Mouse (Mus musculus) E14TG2a.4 (cell line): ENCODE results near the gene Tbx21.

Source experiments
- H3K27me3 ChIP-seq: 2 replicates; pipeline ENCODE4 v1.6.1; 2014; ENCODE audit warnings: low read length, control low read depth; ENCODE audit not compliant: insufficient read depth
- H3K36me3 ChIP-seq: 2 replicates; pipeline ENCODE4 v1.6.1; 2014; ENCODE audit warnings: low read length, control low read depth; ENCODE audit not compliant: insufficient read depth
- H3K4me1 ChIP-seq: replicated peaks from 2 replicates; pipeline ENCODE4 v1.6.1; 2014; ENCODE audit warnings: low read depth, low read length, control low read depth
- H3K4me3 ChIP-seq: replicated peaks from 2 replicates; pipeline ENCODE4 v1.5.1; 2014; ENCODE audit warnings: mild to moderate bottlenecking, low read length
- H3K9me3 ChIP-seq: 2 replicates; pipeline ENCODE4 v1.6.1; 2014; ENCODE audit warnings: low read length, control low read depth
- CTCF ChIP-seq: conservative IDR thresholded peaks from 2 replicates; pipeline ENCODE4 v1.5.1; 2014; ENCODE audit warnings: low read length
- NANOG ChIP-seq: IDR thresholded peaks from 2 replicates; pipeline ENCODE4 v1.6.1; 2014; ENCODE audit warnings: borderline replicate concordance, low read length, mixed read lengths
- POU5F1 ChIP-seq: IDR thresholded peaks from 2 replicates; pipeline ENCODE4 v1.6.1; 2014; ENCODE audit warnings: low read length, borderline replicate concordance

Tbx21 gene

GRCm38 (mm10) chr11:97104091-97104483, 11.0 kb downstream of the Tbx21 start:
- H3K4me1 ChIP-seq: peaks cover 3% of the 10 kb centered on the region
- H3K36me3 ChIP-seq: no peaks in the 10 kb centered on the region
- no peak overlapping the region for H3K4me3 ChIP-seq
- TF ChIP-seq POU5F1: no peak
- no peak for TF ChIP-seq NANOG
- TF ChIP-seq CTCF: no peak
- peaks cover 33% of the 10 kb centered on the region for H3K27me3 ChIP-seq
- no peaks in the 10 kb centered on the region for H3K9me3 ChIP-seq

GRCm38 (mm10) chr11:97103163-97104090, 11.7 kb downstream of the Tbx21 start:
- H3K27me3 ChIP-seq: peaks cover 39% of the 10 kb centered on the region
- H3K4me3 ChIP-seq: no peak overlapping the region
- TF ChIP-seq CTCF: no peak
- no peak for TF ChIP-seq NANOG
- TF ChIP-seq POU5F1: no peak
- H3K36me3 ChIP-seq: no peaks in the 10 kb centered on the region
- peaks cover 10% of the 10 kb centered on the region for H3K4me1 ChIP-seq
- H3K9me3 ChIP-seq: no peaks in the 10 kb centered on the region

GRCm38 (mm10) chr11:97101722-97102121, 13.4 kb downstream of the Tbx21 start:
- H3K4me3 ChIP-seq: no peak overlapping the region
- TF ChIP-seq CTCF: peak; percentile 82
- no peak for TF ChIP-seq NANOG
- no peak for TF ChIP-seq POU5F1
- H3K36me3 ChIP-seq: no peaks in the 10 kb centered on the region
- no peaks in the 10 kb centered on the region for H3K9me3 ChIP-seq
- peaks cover 14% of the 10 kb centered on the region for H3K4me1 ChIP-seq
- H3K27me3 ChIP-seq: peaks cover 56% of the 10 kb centered on the region

GRCm38 (mm10) chr11:97098791-97099190, 16.3 kb downstream of the Tbx21 start:
- peak overlapping the region; percentile 69 for H3K4me3 ChIP-seq
- no peaks in the 10 kb centered on the region for H3K36me3 ChIP-seq
- no peak for TF ChIP-seq POU5F1
- TF ChIP-seq CTCF: no peak
- TF ChIP-seq NANOG: no peak
- H3K9me3 ChIP-seq: no peaks in the 10 kb centered on the region
- peaks cover 14% of the 10 kb centered on the region for H3K4me1 ChIP-seq
- H3K27me3 ChIP-seq: peaks cover 64% of the 10 kb centered on the region

- Histone ChIP-seq H3K4me3 (no peak overlapping the region), H3K27me3 (peaks cover 51% of the 10 kb centered on the region), H3K4me1 (peaks cover 12% of the 10 kb centered on the region), H3K36me3 (no peaks in the 10 kb centered on the region), H3K9me3 (no peaks in the 10 kb centered on the region)
- TF ChIP-seq CTCF (no peak), NANOG (no peak), POU5F1 (no peak)
Observed at GRCm38 (mm10) chr11:97094600-97094999, 20.5 kb downstream of the Tbx21 start.

- TF ChIP-seq POU5F1 (no peak), CTCF (no peak), NANOG (no peak)
Observed at GRCm38 (mm10) chr11:97086365-97086764, 28.8 kb downstream of the Tbx21 start.

GRCm38 (mm10) chr11:97084821-97085505, 30.2 kb downstream of the Tbx21 start:
- H3K36me3 ChIP-seq: no peaks in the 10 kb centered on the region
- H3K9me3 ChIP-seq: peaks cover 19% of the 10 kb centered on the region
- H3K27me3 ChIP-seq: peaks cover 21% of the 10 kb centered on the region
- H3K4me3 ChIP-seq: no peak overlapping the region
- TF ChIP-seq NANOG: no peak
- no peak for TF ChIP-seq POU5F1
- no peak for TF ChIP-seq CTCF
- peaks cover 32% of the 10 kb centered on the region for H3K4me1 ChIP-seq

More at GRCm38 (mm10) chr11:97086365-97086764, 28.8 kb downstream of the Tbx21 start:
- H3K4me1 ChIP-seq: peaks cover 32% of the 10 kb centered on the region
- no peaks in the 10 kb centered on the region for H3K36me3 ChIP-seq
- H3K4me3 ChIP-seq: no peak overlapping the region
- peaks cover 21% of the 10 kb centered on the region for H3K27me3 ChIP-seq
- peaks cover 19% of the 10 kb centered on the region for H3K9me3 ChIP-seq

GRCm38 (mm10) chr11:97083401-97084140, 31.6 kb downstream of the Tbx21 start:
- Histone ChIP-seq H3K4me1 (peaks cover 34% of the 10 kb centered on the region), H3K4me3 (no peak overlapping the region; the same call in 1 of the 2 replicates), H3K36me3 (no peaks in the 10 kb centered on the region), H3K9me3 (peaks cover 13% of the 10 kb centered on the region), H3K27me3 (peaks cover 21% of the 10 kb centered on the region)
- no peak for TF ChIP-seq POU5F1
- no peak for TF ChIP-seq CTCF
- no peak for TF ChIP-seq NANOG
